Mouse (Mus musculus) kidney, adult 2 months (tissue): Measurements from ENCODE around the gene Gng11.

Source experiments
- CTCF ChIP-seq: fragments of 200-500 bp; conservative IDR thresholded peaks from 2 replicates; pipeline ENCODE4 v1.5.1; 2011; ENCODE audit warnings: low read depth, mild to moderate bottlenecking, control low read depth, low read length, moderate library complexity, mixed read lengths; ENCODE audit not compliant: insufficient read depth, insufficient read length
- POLR2A ChIP-seq: fragments of 200-500 bp; IDR thresholded peaks from one replicate; pipeline ENCODE4 v1.6.1; 2011; ENCODE audit warnings: low read depth, low read length, control low read depth

GRCm38 (mm10) chr6:4047200-4047599, 43.5 kb downstream of the Gng11 start:
- TF ChIP-seq CTCF: no peak
- TF ChIP-seq POLR2A: no peak
